Mouse (Mus musculus): ENCODE results near the gene Arhgdig. TPM values are rescaled to one million over a fixed set of nuclear protein-coding genes. Genes with fewer than 3 reads are reported as not detected.

The Arhgdig gene
- polyA plus RNA-seq, 1 experiment from 2014 or later: 11.7 TPM

GRCm38 (mm10) chr17:26212681-26213080, 5.1 kb upstream of the Arhgdig start:
- no peak for TF ChIP-seq CTCF (IDR thresholded peaks at IDR 0.05; ENCODE audit: low read depth)
- H3K27ac ChIP-seq (ENCODE audit: low read depth, low read length): no peak overlapping the region
- no peak overlapping the region for H3K4me2 ChIP-seq (replicated peaks; ENCODE audit: low read depth)
- H3K9me3 ChIP-seq (ENCODE audit: control insufficient read depth): no peaks in the 10 kb centered on the region
- ATAC-seq: no peak
- no peaks in the 10 kb centered on the region for H3K4me1 ChIP-seq (replicated peaks; ENCODE audit: control insufficient read depth, insufficient read depth, low read length)
- peaks cover 56% of the 10 kb centered on the region for H3K36me3 ChIP-seq (ENCODE audit: control insufficient read depth, insufficient read depth)
- no peaks in the 10 kb centered on the region for H3K27me3 ChIP-seq (replicated peaks; ENCODE audit: control insufficient read depth, insufficient read depth, low read length)
- no peak overlapping the region for H3K9ac ChIP-seq (ENCODE audit: low read depth, low read length)
- 86% methylated on average over 11 of the region's 11 CpGs for WGBS
- no peak overlapping the region for H3K4me3 ChIP-seq (ENCODE audit: low read depth, low read length)

DNA sequence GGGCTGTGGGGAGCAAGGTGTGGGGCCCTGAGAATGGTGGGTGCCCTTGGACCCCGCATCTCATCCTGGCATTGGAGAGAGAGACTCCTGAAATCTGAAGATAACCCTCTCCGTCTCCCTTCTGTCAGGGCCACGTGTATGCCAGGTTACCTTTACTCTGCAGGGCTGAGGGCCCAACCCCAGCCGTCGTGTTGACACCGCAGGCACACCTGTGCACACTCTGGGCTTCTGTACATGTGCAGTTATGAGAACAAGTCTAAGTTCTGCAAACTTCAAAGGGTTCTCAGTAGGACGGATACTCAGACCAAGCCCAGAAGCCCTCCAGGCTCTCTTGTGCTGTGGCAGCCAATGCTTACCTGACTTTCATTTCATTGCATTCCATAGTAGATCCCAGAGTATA, 4.7 kb upstream of the Arhgdig start:
- no peak overlapping the region for H3K4me3 ChIP-seq (ENCODE audit: low read depth, low read length)
- 84% methylated on average over 7 of the region's 7 CpGs for WGBS
- no peak for TF ChIP-seq CTCF (IDR thresholded peaks at IDR 0.05; ENCODE audit: low read depth)
- H3K27ac ChIP-seq (ENCODE audit: low read depth, low read length): no peak overlapping the region
- no peaks in the 10 kb centered on the region for H3K9me3 ChIP-seq (ENCODE audit: control insufficient read depth)
- no peak for ATAC-seq
- H3K36me3 ChIP-seq (ENCODE audit: control insufficient read depth, insufficient read depth): peaks cover 51% of the 10 kb centered on the region
- H3K4me1 ChIP-seq (replicated peaks; ENCODE audit: control insufficient read depth, insufficient read depth, low read length): no peaks in the 10 kb centered on the region
- no peaks in the 10 kb centered on the region for H3K27me3 ChIP-seq (replicated peaks; ENCODE audit: control insufficient read depth, insufficient read depth, low read length)
- no peak overlapping the region for H3K4me2 ChIP-seq (replicated peaks; ENCODE audit: low read depth)
- H3K9ac ChIP-seq (ENCODE audit: low read depth, low read length): no peak overlapping the region

DNA sequence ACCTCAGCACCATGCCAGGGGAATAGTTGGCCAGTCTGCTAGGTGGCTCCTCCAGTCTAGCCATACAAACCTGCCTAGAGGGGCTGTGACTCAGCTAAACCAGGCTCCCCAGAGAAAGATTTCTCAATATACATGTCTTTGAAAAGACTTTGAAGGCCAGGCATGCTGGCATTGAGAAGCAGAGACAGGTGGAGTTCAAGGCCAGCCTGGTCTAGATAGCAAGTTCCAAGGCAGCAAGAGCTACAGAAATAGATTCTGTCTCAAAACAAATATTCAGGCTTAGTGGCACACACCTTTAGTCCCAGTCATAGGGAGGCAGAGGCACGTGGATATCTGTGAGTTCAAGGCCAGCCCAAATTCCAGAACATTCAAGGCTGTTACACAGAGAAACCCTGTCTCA, 1.2 kb downstream of the Arhgdig start:
- Histone ChIP-seq H3K27ac (ENCODE audit: low read depth, low read length) (no peak overlapping the region), H3K4me2 (replicated peaks; ENCODE audit: low read depth) (no peak overlapping the region), H3K36me3 (ENCODE audit: control insufficient read depth, insufficient read depth) (no peaks in the 10 kb centered on the region), H3K27me3 (replicated peaks; ENCODE audit: control insufficient read depth, insufficient read depth, low read length) (peaks cover 21% of the 10 kb centered on the region), H3K4me3 (ENCODE audit: low read depth, low read length) (no peak overlapping the region), H3K9me3 (ENCODE audit: control insufficient read depth) (no peaks in the 10 kb centered on the region), H3K9ac (ENCODE audit: low read depth, low read length) (no peak overlapping the region), H3K4me1 (replicated peaks; ENCODE audit: control insufficient read depth, insufficient read depth, low read length) (no peaks in the 10 kb centered on the region)
- no peak for TF ChIP-seq CTCF (IDR thresholded peaks at IDR 0.05; ENCODE audit: low read depth)
- ATAC-seq: no peak
- 41% methylated on average over 1 of the region's 1 CpGs for WGBS

GRCm38 (mm10) chr17:26204766-26205165, 2.8 kb downstream of the Arhgdig start:
- Histone ChIP-seq H3K4me3 (ENCODE audit: low read depth, low read length) (no peak overlapping the region), H3K27ac (ENCODE audit: low read depth, low read length) (no peak overlapping the region), H3K4me1 (replicated peaks; ENCODE audit: control insufficient read depth, insufficient read depth, low read length) (no peaks in the 10 kb centered on the region; the same call in 1 of the 2 replicates), H3K27me3 (replicated peaks; ENCODE audit: control insufficient read depth, insufficient read depth, low read length) (peaks cover 29% of the 10 kb centered on the region), H3K9me3 (ENCODE audit: control insufficient read depth) (no peaks in the 10 kb centered on the region), H3K4me2 (replicated peaks; ENCODE audit: low read depth) (no peak overlapping the region), H3K36me3 (ENCODE audit: control insufficient read depth, insufficient read depth) (no peaks in the 10 kb centered on the region), H3K9ac (ENCODE audit: low read depth, low read length) (no peak overlapping the region)
- ATAC-seq: no peak
- 60% methylated on average over 11 of the region's 11 CpGs for WGBS
- TF ChIP-seq CTCF (IDR thresholded peaks at IDR 0.05; ENCODE audit: low read depth): no peak

DNA sequence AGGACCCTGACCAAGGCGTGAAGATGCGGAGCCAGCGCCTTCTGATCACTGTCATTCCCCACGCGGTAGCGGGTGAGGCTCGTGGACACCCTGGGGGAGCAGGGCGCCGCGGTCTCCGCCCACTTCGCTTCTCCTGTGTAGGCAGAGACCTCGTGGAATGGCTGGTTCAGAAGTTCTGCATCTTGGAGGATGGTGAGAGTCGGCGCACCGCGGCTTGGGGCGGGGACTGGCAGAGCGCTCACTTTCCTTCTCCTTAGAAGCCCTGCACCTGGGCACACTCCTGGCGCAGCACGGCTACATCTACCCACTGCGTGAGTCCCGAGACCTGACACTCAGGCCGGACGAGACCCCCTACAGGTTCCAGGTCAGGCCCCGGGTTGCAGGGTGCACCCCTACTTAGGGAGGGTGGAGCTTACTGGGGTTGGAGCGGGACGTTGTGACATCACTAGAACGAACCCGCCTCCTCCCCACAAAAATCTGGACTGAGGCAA, 4.2 kb downstream of the Arhgdig start:
- Histone ChIP-seq H3K4me3 (ENCODE audit: low read depth, low read length) (peak overlapping the region; percentile 48), H3K27ac (ENCODE audit: low read depth, low read length) (no peak overlapping the region), H3K9ac (ENCODE audit: low read depth, low read length) (peak overlapping the region; percentile 22; the same call in 1 of the 2 replicates), H3K36me3 (ENCODE audit: control insufficient read depth, insufficient read depth) (no peaks in the 10 kb centered on the region), H3K27me3 (replicated peaks; ENCODE audit: control insufficient read depth, insufficient read depth, low read length) (peaks cover 29% of the 10 kb centered on the region), H3K4me1 (replicated peaks; ENCODE audit: control insufficient read depth, insufficient read depth, low read length) (no peaks in the 10 kb centered on the region; the same call in 1 of the 2 replicates), H3K9me3 (ENCODE audit: control insufficient read depth) (no peaks in the 10 kb centered on the region), H3K4me2 (replicated peaks; ENCODE audit: low read depth) (peak overlapping the region; percentile 91)
- no peak for TF ChIP-seq CTCF (IDR thresholded peaks at IDR 0.05; ENCODE audit: low read depth)
- WGBS: under 1% methylated on average over 29 of the region's 30 CpGs
- no peak for ATAC-seq

DNA sequence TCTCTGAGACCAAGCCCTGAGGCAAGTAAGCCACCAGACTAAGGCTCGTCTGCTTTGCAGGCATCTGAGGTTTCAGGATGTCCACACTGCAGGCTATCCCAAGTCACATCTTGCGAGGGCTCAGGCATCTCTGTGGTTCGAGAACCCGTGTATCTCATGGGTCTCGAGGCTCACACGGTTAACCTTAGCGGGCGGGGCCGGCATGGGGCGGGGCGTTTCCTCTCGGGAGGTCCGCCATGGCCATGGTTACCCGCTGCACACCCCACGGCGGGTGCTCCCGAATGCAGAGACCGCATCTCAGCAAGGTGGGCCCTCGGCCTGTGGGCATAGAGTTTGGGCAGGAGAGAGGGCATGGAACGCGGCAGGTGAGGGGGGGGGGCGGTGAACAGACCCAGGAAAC, 4.8 kb downstream of the Arhgdig start, which contains the start of gene Rgs11:
TSS of gene Rgs11 (plus strand) at position 215 of the 400 bp plus-strand sequence.
- no peak for ATAC-seq

More for the DNA sequence above, 4.8 kb downstream of the Arhgdig start, which contains the start of gene Rgs11:
- no peaks in the 10 kb centered on the region; the same call in 1 of the 2 replicates for H3K4me1 ChIP-seq (replicated peaks; ENCODE audit: control insufficient read depth, insufficient read depth, low read length)
- no peak for TF ChIP-seq CTCF (IDR thresholded peaks at IDR 0.05; ENCODE audit: low read depth)
- H3K9me3 ChIP-seq (ENCODE audit: control insufficient read depth): no peaks in the 10 kb centered on the region
- H3K27ac ChIP-seq (ENCODE audit: low read depth, low read length): no peak within 1 kb of the TSS
- peak within 1 kb of the TSS; percentile 22; the same call in 1 of the 2 replicates for H3K9ac ChIP-seq (ENCODE audit: low read depth, low read length)
- 4% methylated on average over 22 of the region's 22 CpGs for WGBS
- H3K4me3 ChIP-seq (ENCODE audit: low read depth, low read length): peak within 1 kb of the TSS; percentile 48
- H3K36me3 ChIP-seq (ENCODE audit: control insufficient read depth, insufficient read depth): peaks cover under 1% of the 10 kb centered on the region; the same call in 1 of the 2 replicates
- peak within 1 kb of the TSS; percentile 91 for H3K4me2 ChIP-seq (replicated peaks; ENCODE audit: low read depth)
- H3K27me3 ChIP-seq (replicated peaks; ENCODE audit: control insufficient read depth, insufficient read depth, low read length): peaks cover 29% of the 10 kb centered on the region

Data from intestine, postnatal 0 days (tissue).